Mouse (Mus musculus) ES-E14 (cell line): ENCODE data around the gene Casp3.

ENCODE experiments used
- CHD2 ChIP-seq: IDR thresholded peaks from 2 replicates; pipeline ENCODE4 v1.6.1; 2014; ENCODE audit warnings: mild to moderate bottlenecking, low read depth, low read length, inconsistent platforms
- HCFC1 ChIP-seq: IDR thresholded peaks from 2 replicates; pipeline ENCODE4 v1.6.1; 2012; ENCODE audit warnings: low read length, inconsistent platforms, borderline replicate concordance; ENCODE audit not compliant: insufficient read depth
- MAFK ChIP-seq: IDR thresholded peaks from 2 replicates; pipeline ENCODE4 v1.6.1; 2014; ENCODE audit warnings: mild to moderate bottlenecking, low read depth, low read length, inconsistent platforms; ENCODE audit not compliant: insufficient read depth
- ZC3H11A ChIP-seq: IDR thresholded peaks from 2 replicates; pipeline ENCODE4 v1.6.1; 2012; ENCODE audit warnings: low read depth, mild to moderate bottlenecking, inconsistent platforms, low read length, borderline replicate concordance
- ZNF384 ChIP-seq: IDR thresholded peaks from 2 replicates; pipeline ENCODE4 v1.6.1; 2012; ENCODE audit warnings: low read depth, low read length, inconsistent platforms

GRCm38 (mm10) chr8:46598114-46598513, 19.0 kb upstream of the Casp3 start:
- TF ChIP-seq HCFC1 (no peak), CHD2 (no peak), ZC3H11A (no peak), MAFK (no peak), ZNF384 (no peak)
